Mouse (Mus musculus) bone marrow macrophage, adult 2 months (primary cell): ENCODE measurements around the gene Zfp618.

Source experiments
- CTCF ChIP-seq: IDR thresholded peaks from 2 replicates; pipeline ENCODE4 v1.5.1; 2012; ENCODE audit warnings: low read depth, mild to moderate bottlenecking, low read length, moderate library complexity
- POLR2A ChIP-seq: IDR thresholded peaks from 2 replicates; pipeline ENCODE4 v1.6.1; 2012; ENCODE audit warnings: mild to moderate bottlenecking, low read depth, low read length, borderline replicate concordance

DNA sequence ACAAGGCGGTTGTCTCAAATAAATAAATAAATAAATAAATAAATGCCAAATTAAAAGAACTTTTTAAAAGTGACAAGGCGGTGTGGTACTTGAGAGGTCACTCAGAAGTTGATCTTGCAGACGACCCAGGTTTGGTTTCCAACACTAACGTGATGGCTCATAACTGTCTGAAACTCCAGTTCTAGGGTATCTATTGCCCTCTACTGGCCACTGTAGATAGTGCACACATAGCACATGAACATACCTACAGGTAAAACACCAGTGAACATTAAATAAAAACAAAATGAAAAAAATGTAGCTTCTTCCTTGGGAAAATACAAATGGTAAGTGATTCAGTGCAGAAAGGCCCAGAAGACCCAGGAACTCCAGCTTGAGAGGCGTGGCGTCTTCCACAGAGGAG, 181.9 kb downstream of the Zfp618 start:
- TF ChIP-seq CTCF: no peak
- no peak for TF ChIP-seq POLR2A
